ENCODE assay signal across 37 mouse cellular contexts in the genomic region with DNA sequence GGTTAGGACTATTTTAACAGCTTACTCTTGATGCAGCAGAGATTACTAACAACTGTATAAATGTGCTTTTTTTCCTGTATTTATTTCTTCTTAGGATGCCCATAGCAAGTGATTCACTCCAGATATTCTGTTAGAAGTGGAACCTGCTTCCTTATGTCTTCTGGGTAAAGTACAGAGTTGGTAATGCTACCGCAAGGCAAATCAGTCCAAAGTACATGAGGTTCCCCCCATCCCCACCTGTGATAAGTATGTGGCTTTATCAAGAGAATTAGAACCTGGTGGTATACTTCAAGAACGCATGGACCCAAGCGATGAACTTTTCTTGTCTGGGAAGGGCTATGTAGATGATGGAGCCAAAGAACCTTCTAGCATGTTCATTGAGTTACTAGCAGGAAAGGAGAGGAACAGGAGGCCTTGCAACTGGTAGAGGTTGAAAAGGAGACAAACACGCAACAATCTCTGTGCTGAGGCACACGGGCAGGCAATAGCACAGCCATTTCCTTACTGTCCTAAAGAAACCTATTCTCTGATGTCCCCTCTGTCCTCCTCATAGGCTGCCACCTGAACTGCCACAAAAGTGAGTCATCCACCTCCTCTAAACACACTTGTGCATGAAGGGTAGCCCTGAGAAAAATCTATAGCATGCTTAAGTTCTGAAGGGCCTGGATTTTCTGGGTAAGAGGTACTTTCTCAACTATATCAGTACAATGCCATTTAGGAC. TPM values are rescaled to one million over a fixed set of nuclear protein-coding genes. Genes with fewer than 3 reads are reported as not detected.
"Had no signal": no experiment of that assay in that cellular context is flagged by ENCODE, and none has a peak within 500 bp of the region (broad histone marks: within the 10 kb centered on the region; RNA-seq: fewer than 3 reads in every experiment).

No protein-coding gene starts in this region.

- ATAC-seq: liver, embryonic 12.5 days; liver, postnatal 0 days; lung, postnatal 0 days; midbrain, embryonic 13.5 days; midbrain, embryonic 15.5 days; midbrain, embryonic 16.5 days had no signal

- H3K9ac ChIP-seq: limb, embryonic 12.5 days; limb, embryonic 13.5 days; limb, embryonic 15.5 days; liver, embryonic 12.5 days; liver, embryonic 13.5 days; liver, embryonic 14.5 days; liver, embryonic 15.5 days; liver, postnatal 0 days; lung, embryonic 14.5 days; lung, embryonic 15.5 days; midbrain, embryonic 12.5 days; midbrain, embryonic 13.5 days; midbrain, embryonic 15.5 days; neural tube, embryonic 12.5 days; neural tube, embryonic 13.5 days had no signal

- H3K36me3 ChIP-seq: limb, embryonic 10.5 days; limb, embryonic 12.5 days; limb, embryonic 13.5 days; limb, embryonic 15.5 days; liver, embryonic 12.5 days; liver, embryonic 13.5 days; liver, embryonic 15.5 days; lung, embryonic 15.5 days; midbrain, embryonic 10.5 days; midbrain, embryonic 12.5 days; midbrain, embryonic 13.5 days; midbrain, embryonic 15.5 days; neural tube, embryonic 12.5 days; neural tube, embryonic 13.5 days had no signal

- DNase-seq: left cerebral cortex, postnatal 4 days; liver; liver, embryonic 13.5 days; liver, postnatal 0 days; lung, adult 18-20 months; lung, adult 2 months; lung, embryonic 14.5 days; lung, postnatal 10 days; lung, postnatal 14 days; lung, postnatal 36 days; lung, postnatal 4 days; midbrain, embryonic 14.5 days had no signal

- H3K27ac ChIP-seq: limb, embryonic 10.5 days; limb, embryonic 12.5 days; limb, embryonic 13.5 days; limb, embryonic 15.5 days; liver, embryonic 12.5 days; liver, embryonic 13.5 days; liver, embryonic 14.5 days; liver, embryonic 15.5 days; lung, embryonic 15.5 days; macrophage; midbrain, embryonic 10.5 days; midbrain, embryonic 12.5 days; midbrain, embryonic 13.5 days; midbrain, embryonic 15.5 days; neural tube, embryonic 12.5 days; neural tube, embryonic 13.5 days had no signal

- H3K4me1 ChIP-seq: liver, embryonic 12.5 days; liver, embryonic 15.5 days had no signal

- H3K4me2 ChIP-seq: limb, embryonic 12.5 days; limb, embryonic 13.5 days; limb, embryonic 15.5 days; liver, embryonic 11.5 days; liver, embryonic 12.5 days; liver, embryonic 13.5 days; liver, embryonic 15.5 days; lung, embryonic 14.5 days; lung, embryonic 15.5 days; midbrain, embryonic 11.5 days; midbrain, embryonic 12.5 days; midbrain, embryonic 13.5 days; midbrain, embryonic 15.5 days; neural tube, embryonic 12.5 days; neural tube, embryonic 13.5 days had no signal

- H3K9me3 ChIP-seq: limb, embryonic 10.5 days; limb, embryonic 12.5 days; limb, embryonic 13.5 days; limb, embryonic 15.5 days; liver, embryonic 12.5 days; liver, embryonic 13.5 days; liver, embryonic 15.5 days; lung, embryonic 15.5 days; midbrain, embryonic 10.5 days; midbrain, embryonic 12.5 days; midbrain, embryonic 13.5 days; midbrain, embryonic 15.5 days; neural tube, embryonic 12.5 days; neural tube, embryonic 13.5 days had no signal

- H3K4me3 ChIP-seq: limb, embryonic 10.5 days; limb, embryonic 12.5 days; limb, embryonic 13.5 days; limb, embryonic 15.5 days; liver, embryonic 12.5 days; liver, embryonic 13.5 days; liver, embryonic 15.5 days; lung, embryonic 15.5 days; megakaryocyte, embryonic 14.5 days; midbrain, embryonic 10.5 days; midbrain, embryonic 12.5 days; midbrain, embryonic 13.5 days; midbrain, embryonic 15.5 days; myocyte; neural tube, embryonic 12.5 days; neural tube, embryonic 13.5 days had no signal

RNA-seq across cellular contexts. Expression of gene Nrn1, which starts 14.5 kb away (rescaled TPM):
- total RNA-seq: megakaryocyte progenitor cell, adult 5-6 weeks; megakaryocyte, adult 5-6 weeks; megakaryocyte-erythroid progenitor cell, adult 5-6 weeks; monocyte, adult 5-6 weeks had no signal
- polyA plus RNA-seq: macrophage had no signal
